Mouse (Mus musculus) liver, adult 2 months (tissue): ENCODE results near the gene Stk32c.

Experiments used
- CTCF ChIP-seq: fragments of 200-500 bp; IDR thresholded peaks from 2 replicates; pipeline ENCODE4 v1.5.1; 2011; ENCODE audit warnings: low read depth, low read length, control low read depth
- POLR2A ChIP-seq: fragments of 200-500 bp; IDR thresholded peaks from 2 replicates; pipeline ENCODE4 v1.6.1; 2011; ENCODE audit warnings: low read length, control low read depth; ENCODE audit not compliant: insufficient read depth; ENCODE audit errors: extremely low read depth

DNA sequence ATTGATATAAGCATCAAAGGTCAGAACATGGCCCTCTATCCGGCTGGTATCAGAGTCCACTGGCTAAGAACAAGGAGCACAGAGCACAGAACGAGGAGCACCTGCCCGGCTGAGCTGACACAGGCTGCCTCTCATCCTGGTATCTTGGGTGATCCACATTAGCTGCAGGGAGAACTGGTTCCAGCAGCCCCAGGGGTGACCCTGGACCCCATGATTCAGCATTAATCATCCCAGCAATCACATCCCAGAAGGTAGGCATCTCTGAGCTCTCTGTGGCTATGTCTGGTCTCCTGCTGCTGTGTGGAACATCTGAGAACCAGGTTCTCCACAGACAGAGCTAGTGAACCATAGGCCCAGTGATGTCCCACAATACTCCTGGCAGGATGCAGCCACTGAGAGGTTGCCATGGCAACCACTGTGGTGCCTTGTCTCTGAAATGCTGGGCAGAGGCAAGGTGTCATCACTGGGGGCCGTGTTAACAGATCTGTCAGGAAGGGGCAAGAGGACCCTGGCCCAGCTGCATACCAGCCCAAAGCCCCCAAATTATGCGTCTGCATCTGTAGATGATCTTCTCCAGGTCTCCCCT is 76.1 kb downstream of the Stk32c start:
- no peak for TF ChIP-seq CTCF
- TF ChIP-seq POLR2A, result no peak
